Mouse (Mus musculus): Measurements from ENCODE around the gene Kif3b.
"Not testable (repeated sequence)": the region's sequence is repeated elsewhere in the genome, so short reads cannot be mapped to it uniquely, and the experiment has no call there.

The Kif3b gene

GRCm38 (mm10) chr2:153290938-153291928 lies at the start of gene Kif3b:
Gene Kif3b, plus strand, starts transcription at chr2:153291413.
- DNase-seq (ENCODE audit: low read depth, low spot score), result peak; percentile 88

GRCm38 (mm10) chr2:153242156-153242555 lies 49.1 kb upstream of the Kif3b start:
- DNase-seq (ENCODE audit: low read depth, low spot score), result no peak

DNA sequence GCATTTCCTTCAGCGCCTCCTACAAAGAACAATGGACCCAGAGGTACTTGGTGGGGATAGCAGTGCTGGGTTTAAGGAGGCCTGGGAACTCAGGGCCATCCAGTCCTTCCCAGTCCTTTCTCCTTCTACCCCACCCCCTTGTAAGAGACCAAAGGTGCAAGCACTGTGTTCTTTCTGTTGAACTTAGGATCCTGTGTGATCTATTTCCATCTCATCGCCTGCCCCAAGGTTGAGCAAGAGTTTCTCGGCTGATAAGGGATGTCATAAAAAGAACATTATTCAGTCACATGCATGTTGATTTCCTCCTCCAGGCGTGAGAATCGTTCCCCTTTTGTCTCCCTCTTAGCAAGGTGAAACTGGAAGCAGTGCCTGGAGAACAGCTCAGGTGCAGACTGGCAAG lies 41.5 kb upstream of the Kif3b start:
- DNase-seq (ENCODE audit: low read depth, low spot score), result no peak

DNA sequence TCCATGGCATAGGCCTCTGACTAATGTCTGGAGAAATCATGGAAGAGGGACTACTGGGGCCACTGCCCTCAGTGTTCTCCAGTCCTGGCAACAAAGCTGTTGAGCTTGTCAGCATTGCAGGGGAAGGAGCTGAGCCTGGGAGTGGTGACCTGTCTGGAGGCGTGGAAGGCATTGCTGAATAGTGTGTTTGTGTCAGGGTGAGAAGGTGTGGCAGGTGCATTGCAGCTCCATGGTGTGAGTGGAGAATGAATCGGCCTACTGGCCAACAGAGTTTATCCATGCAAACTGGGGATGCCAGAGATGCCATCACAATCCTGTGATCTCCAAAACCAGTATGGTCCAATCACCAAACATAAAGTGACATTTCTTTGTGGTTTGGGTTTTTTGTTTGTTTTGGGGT lies 34.6 kb upstream of the Kif3b start:
- no peak for DNase-seq (ENCODE audit: low read depth, low spot score)

DNA sequence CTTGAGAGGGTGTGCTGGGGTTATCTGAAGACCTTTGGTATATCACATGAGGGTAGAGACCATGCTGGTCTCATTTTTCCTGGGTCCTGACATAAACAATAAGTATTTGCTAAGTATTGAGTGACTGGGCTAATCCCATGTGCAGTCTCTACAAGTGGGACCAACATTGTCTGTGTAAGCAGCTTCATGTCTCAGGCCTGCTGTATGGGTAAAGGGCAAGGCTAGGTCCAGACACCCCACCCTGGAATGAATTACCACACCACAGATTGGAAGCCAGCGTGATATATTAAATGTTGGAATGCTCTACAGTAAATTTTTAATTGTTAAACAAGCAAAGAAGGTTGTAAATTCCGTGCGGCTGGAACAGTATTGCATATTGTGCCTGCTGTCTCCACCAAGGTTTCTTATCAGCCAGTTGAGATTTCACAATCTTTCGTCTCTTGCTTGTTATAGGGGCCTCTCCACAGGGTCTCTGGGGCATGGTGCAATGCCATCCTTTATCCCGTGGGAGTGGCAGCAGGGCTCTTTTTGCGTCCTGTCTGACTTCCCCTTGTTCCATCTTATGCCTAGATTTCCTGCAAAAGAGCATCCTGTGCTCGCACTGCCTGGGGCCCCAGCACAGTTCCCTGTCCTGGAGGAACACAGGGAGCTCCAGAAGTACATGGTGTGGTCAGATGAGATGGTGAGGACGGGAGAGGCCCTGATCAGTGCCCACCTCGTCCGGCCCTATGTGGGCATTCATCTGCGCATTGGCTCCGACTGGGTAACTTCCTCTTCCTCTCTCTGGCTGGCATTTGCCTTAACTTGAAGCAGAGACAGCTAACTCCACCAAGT lies 32.0 kb upstream of the Kif3b start:
- DNase-seq (ENCODE audit: low read depth, low spot score), result no peak

GRCm38 (mm10) chr2:153259864-153260674 lies 31.1 kb upstream of the Kif3b start:
- no peak for DNase-seq (ENCODE audit: low read depth, low spot score)

GRCm38 (mm10) chr2:153263053-153263452 lies 28.2 kb upstream of the Kif3b start:
- no peak for DNase-seq (ENCODE audit: low read depth, low spot score)

GRCm38 (mm10) chr2:153267331-153267730 lies 23.9 kb upstream of the Kif3b start:
- DNase-seq (ENCODE audit: low read depth, low spot score), result no peak

- DNase-seq (ENCODE audit: low read depth, low spot score), result not testable (repeated sequence)
Observed at GRCm38 (mm10) chr2:153270231-153270915, 20.8 kb upstream of the Kif3b start.

DNA sequence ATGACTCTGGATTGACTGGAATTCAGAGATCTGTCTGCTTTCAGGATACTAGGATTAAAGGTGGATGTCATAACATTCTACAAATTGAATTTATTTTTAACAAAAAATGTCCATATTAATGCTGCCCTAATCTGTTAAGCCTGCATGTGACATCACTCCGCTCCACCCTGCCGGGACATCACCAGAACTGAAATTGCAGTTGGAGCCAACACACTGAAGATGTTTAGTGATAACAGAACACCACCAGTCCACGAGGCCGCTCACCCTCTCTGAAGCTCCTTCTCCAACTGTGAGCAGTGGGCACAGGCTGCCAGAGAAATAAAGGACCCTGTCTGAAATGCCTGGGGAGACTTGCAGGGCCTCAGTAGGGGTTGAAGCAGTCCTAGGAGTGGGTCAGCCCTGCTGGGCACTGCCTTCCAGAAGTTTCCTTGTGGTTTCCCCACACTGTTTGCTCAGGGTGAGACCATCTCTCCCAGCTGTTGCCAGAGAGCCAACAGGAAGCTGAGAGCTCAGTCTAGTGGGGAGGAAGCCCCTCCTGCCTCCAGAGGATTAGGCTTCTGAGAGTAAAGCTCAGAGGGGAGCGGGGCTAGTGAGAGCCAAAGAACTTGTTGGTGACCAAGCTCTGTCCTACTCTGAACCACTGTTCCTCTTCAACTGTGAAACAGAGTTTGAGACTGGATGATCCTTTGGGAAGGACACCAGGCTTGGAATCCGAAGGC lies 16.9 kb upstream of the Kif3b start:
- DNase-seq (ENCODE audit: low read depth, low spot score), result not testable (repeated sequence)

DNA sequence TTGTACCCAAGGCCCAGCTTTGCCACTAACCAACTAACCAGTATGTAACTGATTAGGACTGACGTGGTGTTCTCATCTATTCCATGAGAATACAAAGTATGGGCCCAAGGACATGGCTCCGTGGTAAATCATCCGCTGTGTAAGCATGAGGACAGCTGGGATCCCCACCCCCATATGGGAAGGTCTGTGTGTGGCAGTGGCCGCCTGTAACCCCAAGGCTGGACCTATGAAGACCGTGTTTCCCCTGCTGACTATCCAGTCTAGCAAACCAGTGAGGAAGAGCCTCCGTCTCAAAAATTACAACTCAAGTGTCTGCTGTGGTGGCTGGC lies 16.3 kb upstream of the Kif3b start:
- no peak for DNase-seq (ENCODE audit: low read depth, low spot score)

DNA sequence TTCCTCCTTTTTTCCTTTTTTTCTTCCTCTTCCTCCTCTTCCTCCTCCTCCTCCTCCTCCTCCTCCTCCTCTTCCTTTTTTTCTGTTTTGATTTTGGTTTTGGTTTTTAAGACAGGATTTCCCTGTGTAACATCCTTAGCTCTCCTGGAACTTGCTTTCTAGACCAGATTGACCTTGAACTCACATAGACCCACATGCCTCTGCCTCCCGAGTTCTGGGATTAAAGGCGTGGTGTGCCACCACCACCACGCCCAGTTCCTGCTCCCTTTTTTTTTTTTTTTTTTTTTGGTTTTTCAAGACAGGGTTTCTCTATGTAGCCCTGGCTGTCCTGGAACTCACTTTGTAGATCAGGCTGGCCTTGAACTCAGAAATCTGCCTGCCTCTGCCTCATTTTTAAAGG lies 15.6 kb upstream of the Kif3b start:
- not testable (repeated sequence) for DNase-seq (ENCODE audit: low read depth, low spot score)

DNA sequence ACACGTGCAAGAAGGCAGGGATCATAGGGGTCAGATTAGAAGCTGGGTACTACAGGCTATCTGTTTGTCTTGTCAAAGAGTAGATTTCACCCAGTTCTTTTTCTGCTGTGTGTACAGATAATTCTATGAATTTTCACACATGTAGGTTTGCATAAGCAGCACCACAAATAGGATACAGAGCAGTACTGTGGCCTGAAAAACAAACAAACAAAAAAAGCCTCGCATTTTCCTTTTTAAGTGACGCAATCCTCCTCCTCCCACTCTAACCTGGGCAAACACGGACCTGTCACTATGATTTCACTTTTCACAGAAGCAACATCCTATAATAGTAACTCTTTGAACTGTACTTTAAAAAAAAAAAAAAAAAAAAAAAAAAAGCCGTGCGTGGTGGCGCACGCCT lies 14.8 kb upstream of the Kif3b start:
- no peak for DNase-seq (ENCODE audit: low read depth, low spot score)

DNA sequence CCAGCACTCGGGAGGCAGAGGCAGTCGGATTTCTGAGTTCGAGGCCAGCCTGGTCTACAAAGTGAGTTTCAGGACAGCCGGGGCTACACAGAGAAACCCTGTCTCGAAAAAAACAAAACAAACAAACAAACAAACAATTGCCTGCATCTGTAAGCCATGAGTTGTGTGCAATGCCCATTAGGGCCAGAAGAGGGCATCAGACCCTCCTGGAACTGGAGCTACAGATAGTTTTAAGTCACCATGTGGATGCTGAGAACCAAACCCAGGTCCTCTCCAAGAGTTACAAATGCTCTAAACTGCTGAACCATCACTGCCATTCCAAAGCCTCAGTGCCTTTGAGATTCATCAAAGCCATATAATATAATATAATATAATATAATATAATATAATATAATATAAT lies 14.4 kb upstream of the Kif3b start:
- DNase-seq (ENCODE audit: low read depth, low spot score), result not testable (repeated sequence)

GRCm38 (mm10) chr2:153278357-153278756 lies 12.9 kb upstream of the Kif3b start:
- DNase-seq (ENCODE audit: low read depth, low spot score), result no peak

GRCm38 (mm10) chr2:153283919-153284318 lies 7.3 kb upstream of the Kif3b start:
- DNase-seq (ENCODE audit: low read depth, low spot score), result no peak

GRCm38 (mm10) chr2:153286524-153286923 lies 4.7 kb upstream of the Kif3b start:
- DNase-seq (ENCODE audit: low read depth, low spot score), result no peak

DNA sequence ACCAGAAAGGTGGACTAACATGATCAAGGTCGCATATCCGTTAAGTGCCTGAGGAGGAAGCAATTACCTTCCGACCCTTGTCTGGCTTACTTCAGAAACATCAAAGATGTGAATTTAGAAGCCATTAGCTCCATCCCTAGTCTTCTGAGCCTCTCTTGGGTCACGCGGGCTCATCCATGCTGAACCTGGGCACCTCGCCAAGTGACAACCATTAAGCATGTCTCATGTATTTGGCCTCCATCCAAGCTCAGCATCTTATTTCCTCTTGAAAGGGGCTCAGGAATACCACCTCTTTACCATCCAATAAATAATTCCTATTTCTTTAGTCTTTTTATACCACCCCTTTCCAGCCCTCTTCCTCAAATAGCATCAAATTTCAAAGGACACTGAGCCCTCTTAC lies 3.4 kb upstream of the Kif3b start:
- peak; percentile 38 for DNase-seq (ENCODE audit: low read depth, low spot score)

DNA sequence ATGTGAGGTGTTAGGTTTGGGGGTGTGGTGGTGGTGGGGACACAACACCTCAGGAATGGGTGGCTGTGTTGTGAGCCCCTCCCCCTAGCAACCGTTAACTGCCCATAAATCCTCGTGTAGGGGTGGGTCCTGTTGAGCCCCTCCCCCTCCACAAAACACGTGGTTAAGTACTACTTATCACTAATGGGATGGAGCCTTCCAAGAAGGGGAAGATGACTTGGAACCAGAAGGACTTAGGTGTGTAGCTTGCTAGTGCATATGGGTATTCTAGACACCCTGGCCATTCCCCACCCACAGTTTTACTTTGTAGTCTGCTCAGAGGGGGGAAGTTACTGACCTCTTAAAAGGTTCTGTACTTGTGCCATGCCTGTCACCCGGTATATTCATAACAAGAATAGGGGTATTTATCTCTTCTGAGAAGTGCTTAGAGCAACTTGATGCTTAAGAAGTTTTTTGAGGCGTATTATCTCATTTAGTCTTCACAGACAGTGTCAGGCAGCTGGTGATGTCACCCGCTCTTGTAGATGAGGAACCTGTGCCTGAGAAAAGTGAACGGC lies 1.2 kb downstream of the Kif3b start:
- DNase-seq (ENCODE audit: low read depth, low spot score), result peak; percentile 37

GRCm38 (mm10) chr2:153295196-153295595 lies 4.0 kb downstream of the Kif3b start:
- no peak for DNase-seq (ENCODE audit: low read depth, low spot score)
